Mouse (Mus musculus): ENCODE results near the gene Pigu. TPM values are rescaled to one million over a fixed set of nuclear protein-coding genes. Genes with fewer than 3 reads are reported as not detected.

The Pigu gene
- total RNA-seq, 2 experiments from 2014 or later: 28.6 to 29.4 TPM

DNA sequence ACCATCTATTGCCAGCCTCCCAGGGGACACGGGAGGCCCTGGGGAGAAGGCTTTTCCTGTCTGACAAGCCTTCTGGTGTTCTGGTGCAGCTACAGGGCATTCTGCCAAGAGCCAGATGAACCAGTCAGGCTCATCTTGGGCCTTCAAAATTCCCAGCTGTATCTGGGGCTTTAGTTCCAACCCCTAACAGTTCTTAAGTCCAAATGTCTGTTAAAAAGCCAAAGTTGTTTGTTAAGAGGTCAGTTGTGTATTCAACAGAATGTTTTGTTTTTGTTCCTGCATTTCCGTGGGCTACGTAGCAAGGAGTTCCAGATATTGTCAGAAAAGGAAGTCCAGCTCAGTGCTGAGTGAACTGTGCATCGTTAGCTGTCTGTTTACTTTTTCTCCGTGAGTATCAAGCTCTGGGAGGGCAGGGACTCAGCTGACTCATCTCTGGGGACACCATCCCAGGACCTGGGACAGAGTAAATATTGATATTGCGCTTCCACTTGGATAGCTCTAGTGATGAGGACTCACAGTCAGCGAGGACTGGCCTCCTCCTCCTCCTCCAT, 12.2 kb upstream of the Pigu start:
- DNase-seq (ENCODE audit: low spot score in 2 of 2): peak in 1 of 2 experiments; percentile 31

GRCm38 (mm10) chr2:155367635-155368284, 10.5 kb upstream of the Pigu start:
- no peak for DNase-seq (ENCODE audit: low spot score in 2 of 2)

GRCm38 (mm10) chr2:155357686-155358399, 613 bp upstream of the Pigu start:
- DNase-seq (ENCODE audit: low spot score in 2 of 2): no peak

- no peak for DNase-seq (ENCODE audit: low spot score in 2 of 2)
Observed at GRCm38 (mm10) chr2:155354402-155354801, 2.8 kb downstream of the Pigu start.

GRCm38 (mm10) chr2:155346670-155347069, 10.6 kb downstream of the Pigu start:
- no peak for DNase-seq (ENCODE audit: low spot score in 2 of 2)

DNA sequence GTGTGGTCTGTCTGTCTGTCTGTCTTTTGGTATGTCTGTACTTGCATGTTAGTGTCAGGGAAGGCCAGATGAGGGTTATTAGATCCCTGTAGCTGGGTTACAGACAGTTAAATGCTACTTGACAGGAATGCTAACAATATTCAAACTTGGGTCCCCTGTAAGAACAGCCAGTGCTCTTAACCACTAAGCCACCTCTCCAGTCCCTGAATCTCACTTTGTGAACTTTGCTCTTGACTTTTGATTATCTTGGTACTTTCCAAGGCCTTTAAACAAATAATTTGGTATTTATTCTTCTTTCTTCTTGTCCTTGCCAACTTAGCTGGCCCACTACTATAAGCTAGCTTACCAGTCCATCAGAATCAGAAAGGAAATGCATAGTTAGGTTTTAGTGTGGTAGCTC, 17.1 kb downstream of the Pigu start:
- no peak for DNase-seq (ENCODE audit: low spot score in 2 of 2)

- DNase-seq (ENCODE audit: low spot score in 2 of 2): no peak
Observed at GRCm38 (mm10) chr2:155336254-155336653, 21.0 kb downstream of the Pigu start.

GRCm38 (mm10) chr2:155335231-155335630, 22.0 kb downstream of the Pigu start:
- DNase-seq (ENCODE audit: low spot score in 2 of 2): no peak

GRCm38 (mm10) chr2:155333421-155333820, 23.8 kb downstream of the Pigu start:
- DNase-seq (ENCODE audit: low spot score in 2 of 2): no peak

DNA sequence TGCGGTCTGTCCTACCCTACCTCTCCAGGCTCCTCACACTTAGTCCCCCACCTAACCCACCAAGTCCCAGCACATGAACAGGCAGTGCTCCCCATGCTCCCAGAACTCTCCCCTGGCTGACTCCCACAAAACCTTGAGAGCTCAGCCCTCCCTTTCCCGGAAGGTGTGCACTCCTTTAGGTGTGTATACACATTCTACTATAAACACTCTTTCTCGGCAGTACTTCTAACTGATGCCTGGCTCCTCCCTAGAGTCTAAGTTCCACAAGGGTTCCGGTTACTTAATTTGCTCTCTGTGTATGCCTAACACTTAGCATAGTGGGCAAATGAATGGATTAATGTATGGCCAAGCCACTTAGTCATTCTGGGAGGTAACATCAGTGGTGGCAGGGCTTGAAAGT, 25.9 kb downstream of the Pigu start:
- DNase-seq (ENCODE audit: low spot score in 2 of 2): no peak

DNA sequence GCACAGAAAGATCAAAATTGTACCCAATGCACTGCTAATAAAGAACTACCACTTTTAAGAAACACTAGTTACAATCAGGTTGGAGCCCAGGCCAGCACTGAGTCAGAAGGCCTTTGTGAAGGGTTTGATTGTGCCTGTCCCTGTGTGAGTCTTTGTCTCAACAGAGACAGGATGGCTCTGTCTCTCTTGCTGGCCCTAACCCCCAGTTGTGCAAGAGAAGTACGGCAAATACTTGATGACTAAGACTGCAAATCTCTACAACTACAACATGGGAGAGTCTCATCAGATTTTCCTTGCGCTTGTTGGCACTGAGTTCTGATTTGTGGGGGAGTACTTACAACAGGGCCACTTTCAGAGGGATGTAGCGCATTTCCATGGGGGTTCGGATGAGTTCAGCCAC, 26.4 kb downstream of the Pigu start:
- DNase-seq (ENCODE audit: low spot score in 2 of 2): no peak

- no peak for DNase-seq (ENCODE audit: low spot score in 2 of 2)
Observed at GRCm38 (mm10) chr2:155329707-155330106, 27.5 kb downstream of the Pigu start.

DNA sequence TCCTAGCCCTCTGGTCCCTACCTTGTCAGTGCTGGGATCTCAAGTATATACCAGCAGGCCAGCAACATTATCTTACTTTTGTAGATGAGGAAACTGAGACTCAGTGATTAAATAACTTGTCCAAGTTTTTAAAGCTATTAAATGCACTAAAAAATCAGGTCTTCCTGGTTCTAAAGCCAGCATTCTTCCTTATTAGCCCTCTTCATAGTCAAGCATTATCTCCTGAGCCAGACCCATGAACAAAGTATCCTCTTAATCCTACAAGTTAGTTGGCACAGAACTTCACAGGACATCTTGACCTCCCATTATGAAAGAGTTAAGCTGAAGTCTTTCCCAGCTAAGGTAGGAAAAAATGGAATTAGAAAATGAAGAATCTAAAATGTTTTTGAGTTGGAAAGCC, 28.3 kb downstream of the Pigu start:
- DNase-seq (ENCODE audit: low spot score in 2 of 2): no peak

GRCm38 (mm10) chr2:155327906-155328305, 29.3 kb downstream of the Pigu start:
- no peak for DNase-seq (ENCODE audit: low spot score in 2 of 2)

GRCm38 (mm10) chr2:155326001-155326400, 31.2 kb downstream of the Pigu start:
- DNase-seq (ENCODE audit: low spot score in 2 of 2): no peak

DNA sequence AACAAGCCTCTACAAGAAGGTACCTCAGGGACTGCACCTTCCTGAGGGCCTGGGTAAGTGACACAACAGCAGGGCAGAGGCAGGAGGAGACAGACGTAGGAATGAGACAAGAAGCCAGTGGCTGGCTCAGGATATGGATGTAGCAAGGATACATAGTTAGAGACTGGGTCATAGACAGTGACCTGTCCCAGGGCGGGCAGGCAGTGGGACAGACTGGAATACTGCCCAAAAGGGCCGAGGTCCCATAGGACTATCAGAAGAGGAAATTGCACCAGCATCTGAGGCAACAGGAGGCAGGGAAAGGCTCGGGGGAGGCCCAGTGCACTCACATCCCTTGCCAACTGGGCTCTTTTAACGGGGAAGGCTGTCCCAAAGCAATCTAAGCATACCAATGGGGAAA, 36.6 kb downstream of the Pigu start:
- no peak for DNase-seq (ENCODE audit: low spot score in 2 of 2)

DNA sequence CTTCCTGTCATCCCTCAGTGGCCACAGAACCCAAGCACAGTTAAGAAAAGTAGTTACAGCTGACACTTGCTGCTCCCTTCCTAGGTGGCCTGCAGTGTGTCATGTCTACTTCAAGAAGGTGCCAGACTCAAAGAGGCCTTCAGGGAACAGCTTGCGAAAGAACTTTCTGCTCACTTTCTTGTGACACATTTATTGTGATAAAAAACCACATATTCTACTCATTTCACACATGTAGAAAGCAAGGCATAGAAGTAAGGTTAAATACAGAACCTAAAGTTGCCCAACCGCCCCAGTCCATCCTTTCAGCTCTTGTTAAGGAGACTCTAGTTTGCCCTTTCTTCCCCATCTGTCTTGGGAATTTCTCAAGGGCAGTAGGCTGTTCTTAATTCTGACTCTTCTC, 38.6 kb downstream of the Pigu start:
- DNase-seq (ENCODE audit: low spot score in 2 of 2): no peak

GRCm38 (mm10) chr2:155313671-155314070, 43.6 kb downstream of the Pigu start:
- DNase-seq (ENCODE audit: low spot score in 2 of 2): no peak

- DNase-seq (ENCODE audit: low spot score in 2 of 2): peak in 1 of 2 experiments; percentile 19
Observed at GRCm38 (mm10) chr2:155308936-155309592, 48.2 kb downstream of the Pigu start.

DNA sequence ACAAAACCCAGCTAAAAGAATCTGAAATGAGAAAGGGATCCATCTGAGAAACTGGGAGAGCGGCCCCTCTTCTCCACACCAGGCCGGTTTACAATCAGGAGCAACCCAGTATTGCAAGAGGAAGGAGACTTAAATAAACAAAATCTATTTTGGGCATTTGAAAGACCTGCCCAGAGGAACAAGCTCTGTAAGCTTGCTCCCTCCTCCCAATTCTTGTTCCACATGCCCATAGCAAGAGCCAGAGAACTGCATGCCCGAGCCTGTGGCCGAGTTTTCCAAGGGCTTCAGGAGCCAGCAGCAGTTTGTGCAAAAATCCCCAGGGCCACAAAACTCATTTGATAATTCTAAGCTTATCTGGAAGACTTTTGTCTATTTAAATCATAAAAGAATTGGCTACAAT, 57.7 kb downstream of the Pigu start:
- DNase-seq (ENCODE audit: low spot score in 2 of 2): no peak

GRCm38 (mm10) chr2:155295453-155295852, 61.8 kb downstream of the Pigu start:
- DNase-seq (ENCODE audit: low spot score in 2 of 2): no peak

DNA sequence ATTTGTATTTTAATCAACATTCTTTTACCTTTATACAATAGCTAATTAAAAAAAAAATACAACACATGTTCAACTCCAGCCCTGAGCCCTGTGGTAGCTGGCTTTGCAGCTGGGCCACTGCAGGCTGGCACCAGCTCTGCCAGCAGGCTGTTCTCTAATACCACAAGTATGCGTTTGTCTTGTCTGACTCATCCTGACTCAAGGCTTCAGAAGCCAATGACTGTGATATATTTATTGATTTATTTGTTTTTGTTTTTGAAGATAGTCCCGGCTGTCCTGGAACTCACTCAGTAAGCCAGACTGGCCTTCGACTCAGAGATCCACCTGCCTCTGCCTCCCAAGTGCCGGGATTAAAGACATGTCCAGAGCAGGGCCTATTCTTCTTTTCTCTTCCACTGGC, 63.3 kb downstream of the Pigu start:
- DNase-seq (ENCODE audit: low spot score in 2 of 2): no peak

Data from gastrocnemius, postnatal 4 days (tissue).